Mouse (Mus musculus) embryonic facial prominence, embryonic 12.5 days (tissue): ENCODE results near the gene Sesn1. TPM values are rescaled to one million over a fixed set of nuclear protein-coding genes. Genes with fewer than 3 reads are reported as not detected.
"Not testable (repeated sequence)": the region's sequence is repeated elsewhere in the genome, so short reads cannot be mapped to it uniquely, and the experiment has no call there.

Experiments used
- ATAC-seq: fragments of 200-750 bp; cut with Nextera tagmentation; 2 replicates; pipeline ENCODE4 v1.8.0; 2017; ENCODE audit not compliant: insufficient number of reproducible peaks, insufficient read depth, low FRiP score, low TSS enrichment
- H3K27ac ChIP-seq: fragments of 300-500 bp; sonication (generic); 2 replicates; pipeline ENCODE4 v1.5.1; 2016; ENCODE audit warnings: mild to moderate bottlenecking
- H3K27me3 ChIP-seq: fragments of 300-500 bp; sonication (generic); 2 replicates; pipeline ENCODE4 v1.6.1; 2016; ENCODE audit warnings: mild to moderate bottlenecking, moderate library complexity
- H3K36me3 ChIP-seq: fragments of 300-500 bp; sonication (generic); 2 replicates; pipeline ENCODE4 v1.6.1; 2016; ENCODE audit warnings: mild to moderate bottlenecking
- H3K4me1 ChIP-seq: fragments of 300-500 bp; sonication (generic); 2 replicates; pipeline ENCODE4 v1.6.1; 2016
- H3K4me2 ChIP-seq: fragments of 300-500 bp; sonication (generic); replicated peaks from 2 replicates; pipeline ENCODE4 v1.6.1; 2016; ENCODE audit warnings: mild to moderate bottlenecking, moderate library complexity
- H3K4me3 ChIP-seq: fragments of 300-500 bp; sonication (generic); 2 replicates; pipeline ENCODE4 v1.5.1; 2016; ENCODE audit warnings: mild to moderate bottlenecking
- H3K9ac ChIP-seq: fragments of 300-500 bp; sonication (generic); 2 replicates; pipeline ENCODE4 v1.6.1; 2016; ENCODE audit warnings: mild to moderate bottlenecking, moderate library complexity
- H3K9me3 ChIP-seq: fragments of 300-500 bp; sonication (generic); 2 replicates; pipeline ENCODE4 v1.6.1; 2016; ENCODE audit warnings: mild to moderate bottlenecking, moderate library complexity
- WGBS: fragments of 180-500 bp; shearing (Covaris S2); methylation state at CpG from one replicate; pipeline ENCODE4 v1.1.7; 2016; 5-methylcytosine and 5-hydroxymethylcytosine counted together
- polyA plus RNA-seq: library from polyadenylated mRNA; unstranded; fragments of >200 nt; fragmentation: Nextera tagmentation; extraction: Ambion mirVana; gene quantifications from 2 replicates; pipeline ENCODE4 v1.2.1, GENCODE M21; 2016

The Sesn1 gene
- polyA plus RNA-seq, 1 experiment from 2014 or later: 42.3 TPM

DNA sequence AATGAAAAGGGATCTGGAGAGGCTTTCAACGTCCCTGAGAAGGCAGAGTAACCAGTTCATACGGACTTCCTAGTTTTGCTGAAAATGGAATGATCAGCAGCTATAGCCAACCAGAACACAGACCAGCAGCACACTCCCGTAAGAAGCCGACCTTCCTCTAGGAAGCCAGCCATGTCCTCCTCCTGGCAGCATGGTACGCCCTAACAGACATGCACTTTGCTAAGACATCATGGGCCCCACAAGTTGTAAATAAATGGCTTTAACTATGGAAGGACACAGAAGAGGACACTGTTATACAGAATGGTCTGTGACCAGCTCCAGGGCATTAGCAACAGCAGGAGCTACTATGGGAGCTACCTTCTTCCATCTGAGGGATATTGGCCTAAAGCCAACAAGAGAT, 123.2 kb downstream of the Sesn1 start:
- H3K27me3 ChIP-seq: no peaks in the 10 kb centered on the region
- no peak for ATAC-seq
- H3K9me3 ChIP-seq: no peaks in the 10 kb centered on the region
- no peak overlapping the region for H3K9ac ChIP-seq
- no peaks in the 10 kb centered on the region for H3K36me3 ChIP-seq
- 90% methylated on average over 5 of the region's 5 CpGs for WGBS
- H3K4me1 ChIP-seq: peaks cover 21% of the 10 kb centered on the region
- no peak overlapping the region for H3K27ac ChIP-seq
- no peak overlapping the region for H3K4me2 ChIP-seq
- no peak overlapping the region for H3K4me3 ChIP-seq

DNA sequence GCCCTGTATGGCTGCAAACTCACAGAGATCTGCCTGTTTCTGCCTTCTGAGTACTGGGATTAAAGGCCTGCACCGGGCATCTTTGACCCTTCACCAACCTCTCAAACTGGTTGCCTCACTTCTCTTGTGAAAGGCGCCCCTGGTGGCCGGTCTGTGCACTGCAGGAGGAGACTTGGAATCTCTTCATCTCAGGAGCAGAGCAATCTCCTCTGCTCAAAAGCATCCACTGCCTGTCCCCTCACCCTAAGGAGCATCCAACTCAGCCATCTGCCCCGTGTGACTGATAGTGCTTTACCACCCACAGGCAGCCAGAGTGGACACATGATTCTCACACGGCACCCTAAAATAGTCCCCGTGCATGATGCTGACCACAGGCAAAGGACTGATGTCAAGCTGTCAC, 123.8 kb downstream of the Sesn1 start:
- peaks cover 21% of the 10 kb centered on the region for H3K4me1 ChIP-seq
- no peak overlapping the region for H3K27ac ChIP-seq
- WGBS: 68% methylated on average over 6 of the region's 6 CpGs
- H3K4me2 ChIP-seq: no peak overlapping the region
- H3K27me3 ChIP-seq: no peaks in the 10 kb centered on the region
- H3K9ac ChIP-seq: no peak overlapping the region
- H3K9me3 ChIP-seq: no peaks in the 10 kb centered on the region
- H3K36me3 ChIP-seq: no peaks in the 10 kb centered on the region
- ATAC-seq: no peak
- no peak overlapping the region for H3K4me3 ChIP-seq

DNA sequence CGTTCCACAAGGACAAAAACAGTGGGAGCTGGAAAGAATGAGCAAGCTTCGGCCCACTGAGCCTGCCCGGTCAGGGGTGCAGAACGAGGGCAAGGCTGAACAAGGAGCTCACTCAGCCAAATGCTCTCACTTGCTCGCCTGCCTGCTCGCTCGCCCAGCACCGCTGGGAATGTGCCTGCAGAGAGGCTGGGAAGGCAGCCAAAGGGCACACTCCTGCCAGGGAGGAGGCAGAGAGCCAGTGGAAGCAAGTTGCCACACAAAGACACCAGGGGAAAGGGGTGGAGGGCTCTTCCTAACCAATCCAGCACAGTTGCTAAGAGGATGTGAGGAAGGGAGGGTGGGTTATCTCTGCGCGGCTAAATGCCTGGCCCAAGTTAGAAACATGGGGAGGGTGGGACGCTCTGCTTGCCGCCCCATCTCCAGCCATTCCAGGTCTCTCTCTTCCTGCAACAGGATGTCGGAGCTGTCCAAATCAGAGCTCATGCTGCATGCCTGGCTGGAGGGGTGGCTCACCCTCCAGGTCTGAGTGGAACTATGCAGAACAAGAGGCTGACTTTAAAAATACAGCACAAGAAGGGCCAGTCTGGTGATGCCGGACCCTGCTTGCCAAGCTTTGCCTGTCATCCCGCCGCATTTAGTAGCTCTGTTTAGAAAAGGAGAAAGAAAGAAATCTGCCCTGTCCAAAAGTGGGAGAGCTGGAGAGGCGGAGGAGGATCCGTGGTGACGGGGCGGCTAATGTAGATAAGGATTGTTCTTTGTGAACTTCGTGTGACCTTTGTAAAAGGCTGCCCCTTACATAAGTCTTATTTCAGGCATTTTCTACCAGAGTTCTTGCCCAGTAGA, 125.1 kb downstream of the Sesn1 start:
- 20% methylated on average over 21 of the region's 21 CpGs for WGBS
- Histone ChIP-seq H3K27ac (peak overlapping the region; percentile 77; the same call in 1 of the 2 replicates), H3K27me3 (no peaks in the 10 kb centered on the region), H3K9me3 (no peaks in the 10 kb centered on the region), H3K9ac (peak overlapping the region; percentile 29; the same call in 1 of the 2 replicates), H3K36me3 (no peaks in the 10 kb centered on the region), H3K4me3 (no peak overlapping the region), H3K4me1 (peaks cover 21% of the 10 kb centered on the region), H3K4me2 (peak overlapping the region; percentile 41)
- ATAC-seq: no peak; the same call in 1 of the 2 replicates

DNA sequence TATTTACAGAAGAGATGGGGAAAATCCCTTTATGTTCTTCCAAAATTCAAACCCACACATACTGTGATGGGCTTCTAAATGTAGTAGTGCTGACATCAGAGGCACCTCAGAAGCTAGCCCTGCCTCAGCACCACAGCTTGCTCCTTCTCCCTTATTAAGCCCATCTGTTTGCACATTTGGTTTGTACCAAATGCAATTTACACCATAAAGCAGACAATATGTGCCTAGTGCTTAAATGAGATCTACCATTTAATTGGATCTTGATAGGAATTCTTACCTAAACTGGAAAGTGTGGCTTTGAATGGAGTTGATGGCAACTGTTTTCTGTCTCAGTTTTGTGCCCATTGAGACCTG, 125.7 kb downstream of the Sesn1 start:
- Histone ChIP-seq H3K4me2 (peak overlapping the region; percentile 41), H3K36me3 (no peaks in the 10 kb centered on the region), H3K4me1 (peaks cover 21% of the 10 kb centered on the region), H3K9ac (no peak overlapping the region), H3K27me3 (no peaks in the 10 kb centered on the region), H3K9me3 (no peaks in the 10 kb centered on the region), H3K27ac (0 out of 2 replicates have a peak overlapping the region, but pooled peaks have one; percentile 27), H3K4me3 (no peak overlapping the region)
- ATAC-seq: no peak

DNA sequence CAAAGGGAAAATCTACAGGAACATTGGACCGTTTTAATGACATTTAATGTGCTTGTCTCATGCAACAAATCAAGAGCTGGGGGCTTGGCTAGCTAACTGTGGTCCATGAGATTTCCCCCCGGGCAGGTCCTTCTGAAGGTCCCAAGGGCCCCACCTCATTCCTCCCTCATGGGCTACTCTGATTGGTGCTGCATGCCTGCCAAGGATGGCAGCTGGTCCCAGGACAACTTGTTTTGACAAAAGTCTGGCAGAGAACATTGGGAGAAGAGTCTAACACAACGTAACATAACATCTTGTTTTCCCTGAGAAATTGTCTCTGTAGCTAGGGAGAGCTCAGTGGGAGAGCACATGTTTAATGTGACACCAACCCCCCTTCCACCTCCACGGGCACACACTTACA, 126.4 kb downstream of the Sesn1 start:
- no peak for ATAC-seq
- Histone ChIP-seq H3K4me3 (no peak overlapping the region), H3K4me2 (no peak overlapping the region), H3K4me1 (peaks cover 18% of the 10 kb centered on the region), H3K9me3 (no peaks in the 10 kb centered on the region), H3K27ac (no peak overlapping the region), H3K27me3 (no peaks in the 10 kb centered on the region), H3K9ac (no peak overlapping the region), H3K36me3 (no peaks in the 10 kb centered on the region)
- 58% methylated on average over 4 of the region's 4 CpGs for WGBS

DNA sequence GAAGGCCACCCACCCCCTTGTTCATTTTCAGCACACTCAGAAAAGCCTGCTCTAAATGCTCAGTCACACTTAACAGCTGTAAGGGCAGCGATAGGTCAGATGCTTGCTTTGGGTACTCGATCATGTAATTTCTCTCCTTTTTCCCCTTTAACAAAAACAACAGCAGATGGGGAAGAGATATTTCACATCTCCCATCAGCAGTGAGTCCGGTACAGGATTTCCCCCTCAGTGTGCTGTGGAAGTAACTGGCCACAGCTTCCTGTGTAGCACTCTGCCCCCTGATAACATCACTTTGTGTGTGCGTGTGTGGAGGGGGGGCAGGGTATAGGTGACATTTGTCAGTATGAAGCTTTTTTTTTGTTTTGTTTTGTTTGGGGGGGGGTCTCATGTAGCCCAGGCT, 127.4 kb downstream of the Sesn1 start:
- peaks cover 18% of the 10 kb centered on the region for H3K4me1 ChIP-seq
- no peak overlapping the region for H3K4me3 ChIP-seq
- WGBS: 42% methylated on average over 4 of the region's 4 CpGs
- no peaks in the 10 kb centered on the region for H3K27me3 ChIP-seq
- H3K36me3 ChIP-seq: no peaks in the 10 kb centered on the region
- H3K9me3 ChIP-seq: no peaks in the 10 kb centered on the region
- H3K4me2 ChIP-seq: no peak overlapping the region
- no peak overlapping the region for H3K27ac ChIP-seq
- no peak for ATAC-seq
- H3K9ac ChIP-seq: no peak overlapping the region

DNA sequence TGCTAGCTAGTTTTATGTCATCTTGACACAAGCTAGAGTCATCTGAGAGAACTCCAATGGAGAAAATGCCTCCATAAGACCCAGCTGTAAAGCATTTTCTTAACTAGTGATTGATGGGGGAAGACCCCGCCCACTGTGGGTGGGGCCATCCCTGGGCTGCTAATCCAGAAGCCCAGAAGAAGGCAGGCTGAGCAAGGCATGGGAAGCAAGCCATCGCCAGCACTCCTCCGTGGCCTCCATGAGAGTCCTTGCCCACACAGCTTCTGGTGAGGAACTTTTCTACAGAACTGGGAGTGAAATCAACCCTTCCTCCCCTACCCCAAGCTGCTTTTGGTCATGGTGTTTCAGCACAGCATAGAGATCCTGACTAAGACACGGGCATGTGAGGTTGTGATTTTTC, 129.4 kb downstream of the Sesn1 start:
- no peak for ATAC-seq
- Histone ChIP-seq H3K4me1 (peaks cover 18% of the 10 kb centered on the region), H3K4me2 (no peak overlapping the region), H3K27ac (no peak overlapping the region), H3K9ac (no peak overlapping the region), H3K27me3 (no peaks in the 10 kb centered on the region), H3K9me3 (no peaks in the 10 kb centered on the region), H3K36me3 (no peaks in the 10 kb centered on the region), H3K4me3 (no peak overlapping the region)
- WGBS: 62% methylated on average over 4 of the region's 4 CpGs

DNA sequence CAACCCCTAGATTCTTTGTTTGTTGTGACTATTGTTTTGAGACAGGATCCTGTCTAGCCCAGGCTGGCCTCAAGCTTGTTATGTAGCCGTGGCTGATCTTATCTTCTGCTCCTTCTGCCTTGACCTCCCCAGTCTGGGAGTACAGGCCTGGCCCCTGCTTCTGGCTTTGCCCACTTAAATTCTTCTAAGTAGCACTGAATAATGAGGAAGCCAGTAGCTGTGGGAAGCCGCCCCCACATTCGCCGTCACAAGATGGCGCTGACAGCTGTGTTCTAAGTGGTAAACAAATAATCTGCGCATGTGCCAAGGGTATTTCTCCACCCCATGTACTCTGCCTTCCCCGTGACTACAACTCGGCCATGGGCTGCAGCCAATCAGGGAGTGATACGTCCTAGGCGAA, 142.6 kb downstream of the Sesn1 start:
- not testable (repeated sequence) for ATAC-seq, H3K9ac ChIP-seq, H3K4me1 ChIP-seq, H3K9me3 ChIP-seq, H3K27me3 ChIP-seq, H3K27ac ChIP-seq, H3K4me2 ChIP-seq, H3K36me3 ChIP-seq, H3K4me3 ChIP-seq
- WGBS: 95% methylated on average over 9 of the region's 10 CpGs

DNA sequence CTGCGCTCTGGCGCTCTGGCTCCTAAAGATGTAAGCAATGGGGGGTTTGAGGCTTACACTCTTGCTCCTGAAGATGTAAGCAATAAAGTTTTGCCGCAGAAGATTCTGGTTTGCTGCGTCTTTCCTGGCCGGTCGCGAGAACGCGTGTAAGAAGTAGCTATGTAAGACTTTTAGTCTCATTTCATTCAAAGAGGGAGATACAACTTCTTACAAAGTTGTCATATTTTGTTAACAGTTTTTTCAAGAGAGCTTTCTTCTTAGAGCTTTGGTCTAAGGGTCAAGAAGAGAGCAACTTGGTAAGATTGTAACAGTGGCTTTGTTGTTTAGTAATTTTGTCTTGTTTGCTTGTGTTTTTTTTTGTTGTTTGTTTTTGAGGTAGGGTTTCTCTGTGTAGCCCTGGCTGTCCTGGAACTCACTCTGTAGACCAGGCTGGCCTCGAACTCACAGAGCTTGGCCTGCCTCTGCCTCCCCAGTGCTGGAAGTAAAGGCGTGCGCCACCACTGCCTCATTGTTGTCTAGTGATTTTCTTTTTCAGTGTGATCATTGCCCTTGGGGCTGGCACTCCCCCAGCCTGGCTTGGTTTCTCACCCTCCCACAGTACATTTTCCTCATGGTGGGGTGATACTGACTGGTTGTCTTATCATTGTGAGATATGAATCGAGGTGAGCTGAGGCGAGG, 143.3 kb downstream of the Sesn1 start:
- no peaks in the 10 kb centered on the region for H3K27me3 ChIP-seq
- 96% methylated on average over 14 of the region's 14 CpGs for WGBS
- H3K36me3 ChIP-seq: no peaks in the 10 kb centered on the region
- no peak for ATAC-seq
- H3K9ac ChIP-seq: no peak overlapping the region
- no peaks in the 10 kb centered on the region for H3K4me1 ChIP-seq
- no peak overlapping the region for H3K4me3 ChIP-seq
- H3K4me2 ChIP-seq: no peak overlapping the region
- no peaks in the 10 kb centered on the region for H3K9me3 ChIP-seq
- no peak overlapping the region for H3K27ac ChIP-seq

DNA sequence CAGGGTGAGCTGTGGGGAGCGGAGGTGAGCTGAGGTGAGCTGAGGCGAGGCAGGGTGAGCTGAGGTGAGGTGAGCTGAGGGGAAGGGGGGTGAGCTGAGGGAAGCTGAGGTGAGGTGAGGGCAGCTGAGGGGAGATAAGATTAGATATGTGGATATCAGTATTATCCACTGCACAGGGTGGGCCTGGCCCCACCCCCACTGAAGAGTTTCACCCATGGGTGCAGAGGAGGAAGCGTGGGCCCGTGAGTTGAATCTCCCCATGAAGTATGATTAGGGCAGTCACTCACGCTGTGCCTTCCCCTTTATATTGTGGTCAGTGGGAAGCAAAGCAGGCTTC, 143.8 kb downstream of the Sesn1 start:
- Histone ChIP-seq H3K4me1 (no peaks in the 10 kb centered on the region), H3K36me3 (no peaks in the 10 kb centered on the region), H3K4me3 (no peak overlapping the region), H3K9ac (no peak overlapping the region), H3K9me3 (no peaks in the 10 kb centered on the region), H3K4me2 (no peak overlapping the region), H3K27me3 (no peaks in the 10 kb centered on the region), H3K27ac (no peak overlapping the region)
- no peak for ATAC-seq
- 95% methylated on average over 5 of the region's 5 CpGs for WGBS

DNA sequence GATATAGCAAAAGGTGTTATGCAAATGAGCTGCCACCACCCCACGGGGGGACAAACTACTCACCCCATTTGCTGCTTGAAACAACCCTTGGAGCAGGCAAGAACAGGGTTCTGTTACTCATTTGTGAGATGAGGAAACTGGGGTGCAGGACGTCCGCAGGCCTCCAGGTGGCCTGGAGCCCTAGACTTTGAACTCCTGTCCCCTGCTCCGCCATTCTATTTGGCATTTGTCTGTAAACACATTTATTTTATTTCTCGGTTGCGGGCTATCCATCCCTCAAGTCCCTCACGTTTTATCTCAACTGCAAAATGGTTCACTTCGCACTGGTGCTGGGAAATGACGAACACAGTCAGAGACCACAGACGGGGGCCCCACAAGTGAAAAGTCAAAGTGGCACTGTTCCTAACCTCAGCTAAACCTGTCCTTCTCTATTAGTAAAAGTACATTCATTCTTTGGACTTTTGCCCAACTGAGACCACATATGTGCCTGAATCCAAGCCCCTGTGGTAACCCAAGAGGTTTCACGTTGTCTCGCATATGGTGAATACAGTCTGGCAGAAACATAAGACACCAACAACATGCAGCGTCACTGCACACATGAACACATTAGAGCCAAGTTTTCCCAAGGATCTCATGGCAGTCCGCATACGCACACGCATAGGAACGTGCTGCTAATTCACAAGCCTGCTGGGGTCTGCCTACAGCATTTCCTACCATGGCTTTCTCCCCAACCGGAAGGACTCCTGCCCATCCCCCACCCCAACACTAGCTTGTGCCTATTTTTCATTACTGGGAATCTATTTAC, 147.9 kb downstream of the Sesn1 start:
- no peak overlapping the region for H3K4me2 ChIP-seq
- no peak overlapping the region for H3K27ac ChIP-seq
- H3K9ac ChIP-seq: no peak overlapping the region
- 85% methylated on average over 18 of the region's 18 CpGs for WGBS
- no peaks in the 10 kb centered on the region for H3K9me3 ChIP-seq
- H3K27me3 ChIP-seq: no peaks in the 10 kb centered on the region
- H3K4me3 ChIP-seq: no peak overlapping the region
- H3K4me1 ChIP-seq: 0 out of 2 replicates have a peak, but pooled peaks cover 4% of the 10 kb centered on the region
- no peaks in the 10 kb centered on the region for H3K36me3 ChIP-seq
- no peak for ATAC-seq
